8 mouse cellular contexts compared by ENCODE assay signal in genomic region chr12:4232777-4233176, GRCm38 (mm10). TPM values are rescaled to one million over a fixed set of nuclear protein-coding genes. Genes with fewer than 3 reads are reported as not detected.
A peak's percentile ranks its signal among the peaks of the same experiment; 100 is the strongest.
DNase-seq lines count a peak whose midpoint lies in the region; ATAC-seq and TF ChIP-seq lines count a peak whose summit lies in the region.

No protein-coding gene starts in this region.

- no peak for TF ChIP-seq CTCF in lung, embryonic 14.5 days (IDR thresholded peaks at IDR 0.05; ENCODE audit: low read depth)

- no peak overlapping the region for H3K27ac ChIP-seq in lung, embryonic 14.5 days (ENCODE audit: low read depth)
- no peak overlapping the region for H3K27ac ChIP-seq in embryonic facial prominence, embryonic 15.5 days (replicated peaks)
- no peak overlapping the region for H3K27ac ChIP-seq in limb, embryonic 11.5 days (replicated peaks; ENCODE audit: low read depth, low read length)
- no peak overlapping the region for H3K27ac ChIP-seq in neural tube, embryonic 14.5 days (ENCODE audit: low read depth, low read length)

- no peaks in the 10 kb centered on the region for H3K9me3 ChIP-seq in lung, embryonic 14.5 days (ENCODE audit: low read depth, low read length)
- H3K9me3 ChIP-seq in embryonic facial prominence, embryonic 15.5 days (replicated peaks) = no peaks in the 10 kb centered on the region
- H3K9me3 ChIP-seq in limb, embryonic 11.5 days (ENCODE audit: control insufficient read depth, low read length) = no peaks in the 10 kb centered on the region
- no peaks in the 10 kb centered on the region for H3K9me3 ChIP-seq in neural tube, embryonic 14.5 days (ENCODE audit: control insufficient read depth, low read length)

- peak overlapping the region; percentile 65 for H3K9ac ChIP-seq in lung, embryonic 14.5 days
- no peak overlapping the region for H3K9ac ChIP-seq in embryonic facial prominence, embryonic 15.5 days
- H3K9ac ChIP-seq in limb, embryonic 11.5 days (ENCODE audit: low read length) = no peak overlapping the region
- no peak overlapping the region for H3K9ac ChIP-seq in neural tube, embryonic 14.5 days (replicated peaks; ENCODE audit: low read depth, low read length)

- H3K4me1 ChIP-seq in lung, embryonic 14.5 days (ENCODE audit: insufficient read depth) = peaks cover 7% of the 10 kb centered on the region; the same call in 1 of the 2 replicates
- H3K4me1 ChIP-seq in embryonic facial prominence, embryonic 15.5 days = peaks cover 12% of the 10 kb centered on the region
- peaks cover 3% of the 10 kb centered on the region; the same call in 1 of the 2 replicates for H3K4me1 ChIP-seq in limb, embryonic 11.5 days (ENCODE audit: control insufficient read depth, insufficient read depth, low read length)
- H3K4me1 ChIP-seq in neural tube, embryonic 14.5 days (ENCODE audit: control insufficient read depth, insufficient read depth, low read length) = 0 out of 2 replicates have a peak, but pooled peaks cover 4% of the 10 kb centered on the region

- H3K4me2 ChIP-seq in lung, embryonic 14.5 days = peak overlapping the region; percentile 71
- H3K4me2 ChIP-seq in embryonic facial prominence, embryonic 15.5 days (replicated peaks) = peak overlapping the region; percentile 60
- peak overlapping the region; percentile 62 for H3K4me2 ChIP-seq in limb, embryonic 11.5 days (ENCODE audit: low read depth, severe bottlenecking)
- H3K4me2 ChIP-seq in neural tube, embryonic 14.5 days (ENCODE audit: low read depth, low read length) = peak overlapping the region; percentile 72; the same call in 1 of the 2 replicates

- DNase-seq in lung, embryonic 14.5 days = peak; percentile 16
- no peak for DNase-seq in lung, postnatal 36 days
- no peak for DNase-seq in limb, embryonic 11.5 days (ENCODE audit: low spot score)
- DNase-seq in cerebellum, postnatal 4 days (ENCODE audit: low spot score in 2 of 2) = no peak
- no peak for DNase-seq in right cerebral cortex, adult 2 months (ENCODE audit: low spot score in 2 of 2)

- ATAC-seq in lung, embryonic 14.5 days (ENCODE audit: insufficient read depth) = no peak
- ATAC-seq in embryonic facial prominence, embryonic 15.5 days (ENCODE audit: insufficient number of reproducible peaks, low FRiP score, low TSS enrichment, low read depth) = no peak
- ATAC-seq in limb, embryonic 11.5 days (ENCODE audit: insufficient number of reproducible peaks, low FRiP score, low TSS enrichment, low read depth) = no peak
- ATAC-seq in neural tube, embryonic 14.5 days (ENCODE audit: low read depth) = no peak
- ATAC-seq in megakaryocyte-erythroid progenitor cell, adult 5-6 weeks (replicated peaks; ENCODE audit: low FRiP score, low TSS enrichment, poor library complexity, severe bottlenecking) = no peak

- 32% methylated on average over 4 of the region's 4 CpGs for WGBS in lung, embryonic 14.5 days
- 32% methylated on average over 4 of the region's 4 CpGs for WGBS in embryonic facial prominence, embryonic 15.5 days
- WGBS in limb, embryonic 11.5 days = 54% methylated on average over 4 of the region's 4 CpGs
- WGBS in neural tube, embryonic 14.5 days = 52% methylated on average over 4 of the region's 4 CpGs

- peaks cover 27% of the 10 kb centered on the region for H3K36me3 ChIP-seq in lung, embryonic 14.5 days (ENCODE audit: insufficient read depth)
- peaks cover 21% of the 10 kb centered on the region; the same call in 1 of the 2 replicates for H3K36me3 ChIP-seq in embryonic facial prominence, embryonic 15.5 days
- no peaks in the 10 kb centered on the region; the same call in none of the 2 replicates for H3K36me3 ChIP-seq in limb, embryonic 11.5 days (ENCODE audit: control insufficient read depth, insufficient read depth, low read length)
- 0 out of 2 replicates have a peak, but pooled peaks cover 2% of the 10 kb centered on the region for H3K36me3 ChIP-seq in neural tube, embryonic 14.5 days (ENCODE audit: control insufficient read depth, insufficient read depth, low read length)

- H3K4me3 ChIP-seq in lung, embryonic 14.5 days (ENCODE audit: low read depth, low read length) = peak overlapping the region; percentile 50
- H3K4me3 ChIP-seq in embryonic facial prominence, embryonic 15.5 days (replicated peaks) = peak overlapping the region; percentile 57
- H3K4me3 ChIP-seq in limb, embryonic 11.5 days (ENCODE audit: low read depth, low read length) = peak overlapping the region; percentile 65
- no peak overlapping the region for H3K4me3 ChIP-seq in neural tube, embryonic 14.5 days (ENCODE audit: low read depth, low read length)

- H3K27me3 ChIP-seq in lung, embryonic 14.5 days (ENCODE audit: insufficient read depth, low read length) = no peaks in the 10 kb centered on the region
- H3K27me3 ChIP-seq in embryonic facial prominence, embryonic 15.5 days = no peaks in the 10 kb centered on the region
- no peaks in the 10 kb centered on the region for H3K27me3 ChIP-seq in limb, embryonic 11.5 days (ENCODE audit: control insufficient read depth, insufficient read depth, low read length)
- no peaks in the 10 kb centered on the region for H3K27me3 ChIP-seq in neural tube, embryonic 14.5 days (ENCODE audit: control insufficient read depth, insufficient read depth, low read length)

RNA-seq across cellular contexts. Expression of gene Ptrhd1, which starts 1.1 kb away (rescaled TPM):
- 6.6 and 7.6 TPM in 2 replicates for polyA plus RNA-seq in lung, embryonic 14.5 days (2014; fragmentation: Nextera tagmentation; extraction: Ambion mirVana)
- polyA plus RNA-seq in embryonic facial prominence, embryonic 15.5 days (2015; fragmentation: Nextera tagmentation; extraction: Ambion mirVana) = 4.7 and 5.2 TPM in 2 replicates
- 5.1 and 5.6 TPM in 2 replicates for polyA plus RNA-seq in limb, embryonic 11.5 days (2014; fragmentation: Nextera tagmentation; extraction: Ambion mirVana)
- 6.4 and 7.6 TPM in 2 replicates for polyA plus RNA-seq in neural tube, embryonic 14.5 days (2014; fragmentation: Nextera tagmentation; extraction: Ambion mirVana)
- 2.1 and 3.9 TPM in 2 replicates for total RNA-seq in megakaryocyte-erythroid progenitor cell, adult 5-6 weeks (2014; fragmentation: Nextera tagmentation)
- total RNA-seq in megakaryocyte-erythroid progenitor cell, adult 5-6 weeks (2017) = 2.7 and 3.5 TPM in 2 replicates

RNA-seq across cellular contexts. Expression of gene Cenpo, which starts 1.3 kb away (rescaled TPM):
- polyA plus RNA-seq in lung, embryonic 14.5 days (2014; fragmentation: Nextera tagmentation; extraction: Ambion mirVana) = 17.8 and 19.5 TPM in 2 replicates
- polyA plus RNA-seq in embryonic facial prominence, embryonic 15.5 days (2015; fragmentation: Nextera tagmentation; extraction: Ambion mirVana) = 12.0 and 13.6 TPM in 2 replicates
- polyA plus RNA-seq in limb, embryonic 11.5 days (2014; fragmentation: Nextera tagmentation; extraction: Ambion mirVana) = 18.7 and 25.9 TPM in 2 replicates
- polyA plus RNA-seq in neural tube, embryonic 14.5 days (2014; fragmentation: Nextera tagmentation; extraction: Ambion mirVana) = 7.5 and 8.6 TPM in 2 replicates
- 35.5 and 46.3 TPM in 2 replicates for total RNA-seq in megakaryocyte-erythroid progenitor cell, adult 5-6 weeks (2014; fragmentation: Nextera tagmentation)
- 42.7 and 49.9 TPM in 2 replicates for total RNA-seq in megakaryocyte-erythroid progenitor cell, adult 5-6 weeks (2017)
